Mouse (Mus musculus): ENCODE results near the gene Plin2.

Gene Plin2

DNA sequence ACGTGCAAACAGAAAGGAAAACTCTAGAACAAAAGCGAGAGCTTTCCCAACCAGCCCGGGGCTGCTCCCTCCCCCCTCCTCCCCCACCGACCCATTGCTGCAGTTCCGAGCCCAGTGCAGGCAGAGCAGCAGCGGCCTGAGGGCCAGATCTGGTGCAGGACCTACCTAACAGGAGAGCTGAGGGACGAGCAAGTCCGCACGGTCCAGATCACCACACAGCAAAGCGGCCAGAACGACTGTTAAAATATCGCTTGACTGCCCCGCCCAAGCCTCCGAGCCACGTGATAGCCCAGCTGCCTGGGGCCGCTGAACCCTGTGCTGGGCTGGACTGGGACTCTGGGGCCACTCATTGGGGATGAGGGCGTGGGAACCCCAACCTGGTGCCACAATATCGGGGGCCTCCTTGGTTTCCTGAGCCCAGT, at the start of gene Plin2:
Gene Plin2 (minus strand): TSS at position 281 of the 422 bp plus-strand sequence.
- DNase-seq (ENCODE audit: low read depth) = peak; percentile 45

DNA sequence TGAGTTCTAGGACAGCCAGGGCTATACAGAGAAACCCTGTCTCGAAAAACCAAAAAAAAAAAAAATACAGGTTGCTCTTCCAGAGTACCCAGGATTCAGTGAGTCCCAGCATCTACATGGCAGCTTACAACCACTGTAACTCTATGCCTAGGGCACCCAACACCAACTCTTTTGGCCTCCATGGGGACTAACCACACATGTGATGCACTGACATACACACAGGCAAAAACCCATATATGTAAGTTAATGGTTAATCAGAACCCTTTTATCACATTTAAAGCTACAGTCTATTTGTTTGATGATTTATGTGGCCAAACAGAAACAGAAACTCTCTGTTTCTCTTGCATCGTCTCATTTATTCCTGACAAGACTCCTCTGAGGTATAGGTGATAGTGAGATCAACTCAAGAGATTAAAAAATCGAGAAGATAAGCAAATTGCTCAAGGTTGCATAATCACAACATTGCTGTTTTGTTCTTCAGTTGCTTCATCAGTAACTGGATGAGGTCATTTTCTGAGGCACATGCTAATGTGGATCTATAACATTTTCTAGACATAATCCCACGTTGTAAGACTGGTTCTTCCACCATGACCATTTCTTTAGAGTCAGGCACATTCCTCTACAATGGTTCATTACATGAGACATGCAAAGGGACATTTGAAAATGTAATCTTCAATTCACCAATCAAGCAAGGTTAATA, 49.2 kb upstream of the Plin2 start:
- peak; percentile 30 for DNase-seq (ENCODE audit: low read depth)

DNA sequence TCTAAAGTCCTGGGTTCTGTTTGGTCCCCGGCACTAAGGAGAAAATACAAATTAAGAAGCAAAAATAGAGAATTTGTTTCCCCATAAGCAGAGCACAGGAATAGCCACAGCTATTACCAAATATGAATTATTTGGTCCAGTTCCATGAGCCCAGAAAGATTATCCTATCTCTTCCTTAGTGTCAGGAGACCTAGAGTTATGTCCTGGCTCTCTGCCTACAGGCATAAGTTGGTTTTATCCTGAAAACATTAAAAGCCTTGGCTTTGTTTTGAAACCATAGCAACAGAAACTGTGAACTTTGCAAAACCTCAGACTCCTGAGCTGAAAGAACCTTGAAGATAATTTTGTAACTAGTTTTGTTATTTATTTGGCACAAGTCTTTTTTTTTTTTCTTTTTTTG, 47.3 kb upstream of the Plin2 start:
- peak; percentile 29 for DNase-seq (ENCODE audit: low read depth)

DNA sequence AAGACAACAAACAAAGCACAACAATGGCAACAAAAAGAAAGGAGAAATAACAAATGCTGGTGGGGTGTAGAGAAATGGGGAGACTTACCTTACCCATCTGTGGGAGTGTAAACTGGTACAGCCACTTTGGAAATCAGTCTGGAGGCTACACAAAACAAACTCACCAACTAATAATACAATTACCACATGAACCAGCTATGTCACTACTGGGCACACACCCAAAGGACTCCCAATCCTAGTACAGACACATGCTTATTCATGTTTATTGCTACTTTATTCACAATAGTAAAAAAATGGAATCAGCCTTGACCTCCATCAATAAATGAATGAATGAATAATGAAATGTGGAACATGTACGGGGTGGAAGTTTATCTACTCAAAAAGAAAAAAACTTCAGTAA, 45.5 kb upstream of the Plin2 start:
- DNase-seq (ENCODE audit: low read depth) = no peak

DNA sequence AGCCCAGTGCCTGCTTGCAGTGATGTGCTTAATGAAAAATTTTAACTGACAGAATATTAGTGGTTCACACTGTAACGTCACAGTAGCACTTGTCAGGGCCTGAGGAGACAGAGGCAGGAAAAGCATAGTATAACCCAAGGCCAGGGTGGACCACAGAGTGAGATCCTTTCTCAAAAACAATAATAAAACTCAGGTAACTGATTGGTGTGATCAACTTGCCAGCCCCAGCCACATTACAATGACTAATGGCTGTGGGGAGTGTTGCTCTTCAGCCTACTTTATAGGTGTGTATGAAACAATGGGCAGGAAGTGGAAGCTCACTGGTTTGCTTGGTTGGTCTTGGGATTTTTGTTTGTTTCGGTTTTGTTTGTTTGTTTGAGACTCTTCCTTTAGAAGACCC, 43.7 kb upstream of the Plin2 start:
- peak; percentile 51 for DNase-seq (ENCODE audit: low read depth)

DNA sequence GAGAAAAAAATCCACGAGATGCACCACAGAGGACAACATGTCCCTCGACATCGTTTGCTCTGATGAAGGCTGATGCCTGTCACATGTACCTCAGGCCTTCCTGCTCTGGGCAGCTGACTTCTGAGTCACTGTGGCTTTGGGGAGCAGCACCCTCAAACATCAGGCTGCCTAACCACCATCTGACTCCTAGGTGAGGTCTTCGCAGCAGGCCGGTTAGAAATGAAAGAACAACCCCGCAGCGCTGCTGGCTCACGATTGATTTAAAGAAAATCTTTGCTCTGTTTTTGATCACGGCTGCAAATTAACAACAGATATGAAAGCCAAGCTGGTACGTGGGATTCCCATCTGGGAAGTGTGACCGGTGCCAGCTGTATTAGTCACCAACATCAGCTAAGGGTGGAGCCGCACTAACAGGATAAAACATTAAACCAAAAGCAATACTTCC, 42.9 kb upstream of the Plin2 start:
- peak; percentile 67 for DNase-seq (ENCODE audit: low read depth)

DNA sequence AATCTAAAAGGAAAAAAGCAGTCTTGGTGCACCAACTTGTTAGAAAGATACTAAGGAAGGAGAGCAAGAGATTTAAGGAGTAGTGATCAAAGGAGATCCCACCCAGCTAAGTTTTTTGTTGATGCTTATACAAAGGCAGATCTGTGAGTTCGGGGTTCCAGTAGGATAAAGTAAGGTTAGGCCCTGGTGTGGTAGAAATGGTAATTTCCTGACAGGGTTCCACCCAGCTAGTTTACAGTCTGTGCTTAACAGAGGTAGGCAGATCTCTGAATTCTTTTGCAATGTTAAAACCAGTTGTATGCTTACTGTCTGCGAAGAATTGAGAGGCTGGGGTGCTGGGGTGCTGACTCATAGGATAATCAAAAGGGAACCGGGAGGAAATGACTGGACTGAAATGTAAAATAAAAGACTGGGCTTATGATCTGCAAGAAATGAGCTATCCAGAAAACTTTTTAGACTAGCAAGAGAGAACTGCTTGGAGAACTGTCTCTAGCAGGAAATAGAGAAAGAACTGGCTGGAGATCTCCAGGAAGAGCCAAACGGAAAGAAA, 40.9 kb upstream of the Plin2 start:
- DNase-seq (ENCODE audit: low read depth) = no peak

DNA sequence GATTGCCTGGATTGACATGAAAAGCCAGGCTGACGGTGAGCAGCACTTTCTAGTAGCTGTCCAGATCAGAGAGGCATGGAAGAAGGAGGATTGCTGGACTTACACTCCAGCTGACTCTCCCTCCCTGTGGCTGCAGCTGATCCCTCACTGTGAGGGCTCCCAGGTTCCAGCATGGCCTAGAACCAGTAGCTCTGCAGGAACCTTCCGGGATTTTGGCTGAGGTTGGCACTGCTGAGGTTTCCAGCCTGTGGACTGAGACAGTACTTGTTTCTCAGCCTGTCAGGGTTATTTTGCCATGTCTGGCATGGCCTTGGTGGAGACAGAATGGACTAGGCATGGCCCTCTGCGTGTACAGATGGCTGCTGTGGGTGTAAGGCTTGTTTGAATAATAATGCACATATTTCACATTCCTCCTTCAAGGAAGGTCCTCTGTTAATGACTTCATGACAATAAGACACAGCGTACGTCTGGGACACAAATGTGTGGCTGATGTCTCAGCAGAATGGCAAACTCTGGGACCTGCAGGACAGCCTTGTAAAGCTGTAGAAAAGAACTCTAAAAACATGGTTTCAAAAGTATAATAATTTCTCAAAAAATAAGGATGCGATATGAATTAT, 40.3 kb upstream of the Plin2 start:
- no peak for DNase-seq (ENCODE audit: low read depth)

DNA sequence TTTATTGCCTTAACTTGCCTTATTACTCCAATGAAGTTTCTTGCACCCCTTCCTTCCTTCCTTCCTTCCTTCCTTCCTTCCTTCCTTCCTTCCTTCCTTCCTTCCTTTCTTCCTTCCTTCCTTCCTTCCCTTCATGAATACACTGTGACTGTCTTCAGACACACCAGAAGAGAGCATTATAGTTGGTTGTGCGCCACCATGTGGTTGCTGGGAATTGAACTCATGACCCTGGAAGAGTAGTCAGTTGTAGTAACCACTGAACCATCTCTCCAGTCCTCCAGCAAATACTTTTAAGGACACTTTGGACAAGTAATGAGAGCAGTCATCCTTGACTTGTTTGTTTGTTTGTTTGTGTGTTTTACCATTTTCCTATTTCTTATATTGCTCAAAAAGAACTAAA, 38.9 kb upstream of the Plin2 start:
- no peak for DNase-seq (ENCODE audit: low read depth)

DNA sequence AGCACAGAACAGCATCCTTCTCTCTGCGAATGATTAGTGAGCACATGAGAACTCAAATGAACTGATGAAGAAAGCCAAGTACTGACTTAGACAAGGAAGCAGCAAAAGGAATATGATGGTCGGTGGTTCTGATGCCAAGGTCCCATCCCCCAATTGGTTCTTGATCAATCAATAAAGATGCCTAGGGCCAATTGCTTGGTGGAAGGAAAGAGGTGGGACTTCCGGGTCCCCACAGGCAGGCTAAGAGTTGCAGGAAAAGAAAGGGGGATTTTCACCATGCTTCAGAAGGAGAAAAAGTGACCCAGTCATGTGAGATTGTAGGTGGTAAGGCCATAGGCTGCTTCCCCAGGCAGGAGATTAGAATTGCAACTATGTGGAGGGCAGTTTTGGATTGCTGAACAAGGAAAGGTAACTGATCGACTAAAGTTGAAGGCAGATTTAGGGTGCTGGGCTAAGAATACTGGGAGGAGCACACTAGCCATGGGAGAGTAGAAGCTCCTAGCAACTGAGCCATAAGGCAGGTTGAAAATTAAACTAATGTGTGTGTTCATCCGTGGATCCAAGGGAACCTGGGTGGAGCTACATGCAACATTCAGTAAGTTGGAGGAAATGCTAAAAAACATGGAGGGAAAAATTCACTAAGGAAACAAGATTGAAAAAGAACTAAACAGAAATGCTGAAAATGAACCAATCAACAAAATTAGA, 29.5 kb upstream of the Plin2 start:
- DNase-seq (ENCODE audit: low read depth) = no peak

DNA sequence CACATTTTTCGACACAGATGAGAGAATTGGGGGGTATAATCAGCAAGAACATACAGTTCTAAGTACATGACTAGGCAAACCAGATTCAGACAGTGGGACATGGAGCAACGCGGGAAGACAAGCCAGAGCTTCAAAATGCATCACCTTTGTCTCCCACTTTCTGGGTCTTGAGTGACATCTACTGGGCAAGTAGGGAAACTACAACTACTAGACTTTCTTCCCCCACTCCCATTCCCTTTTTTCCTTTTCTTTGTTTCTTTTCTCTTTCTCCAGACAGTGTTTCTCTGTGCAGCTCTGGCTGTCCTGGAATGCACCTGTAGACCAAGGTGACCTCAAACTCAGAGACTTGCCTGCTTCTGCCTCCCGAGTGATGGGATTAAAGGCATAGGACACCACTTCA, 27.0 kb upstream of the Plin2 start:
- peak; percentile 73 for DNase-seq (ENCODE audit: low read depth)

DNA sequence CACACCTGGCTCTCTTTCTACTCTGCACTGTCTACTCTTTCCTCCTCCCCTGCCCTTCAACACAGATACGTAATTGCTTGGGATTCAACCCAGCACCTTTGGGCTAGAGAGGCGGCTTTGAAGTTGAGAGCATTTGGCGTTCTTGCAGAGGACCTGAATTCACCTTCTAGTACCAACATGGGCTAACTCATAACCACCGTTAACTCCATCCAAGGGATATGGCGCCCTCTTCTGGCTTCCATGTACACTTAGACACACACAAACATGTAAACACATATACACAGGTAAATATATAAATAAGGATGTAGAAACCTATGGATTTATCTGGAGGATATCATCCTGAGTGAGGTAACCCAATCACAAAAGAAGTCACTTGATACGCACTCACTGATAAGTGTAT, 25.2 kb upstream of the Plin2 start:
- DNase-seq (ENCODE audit: low read depth) = peak; percentile 55

DNA sequence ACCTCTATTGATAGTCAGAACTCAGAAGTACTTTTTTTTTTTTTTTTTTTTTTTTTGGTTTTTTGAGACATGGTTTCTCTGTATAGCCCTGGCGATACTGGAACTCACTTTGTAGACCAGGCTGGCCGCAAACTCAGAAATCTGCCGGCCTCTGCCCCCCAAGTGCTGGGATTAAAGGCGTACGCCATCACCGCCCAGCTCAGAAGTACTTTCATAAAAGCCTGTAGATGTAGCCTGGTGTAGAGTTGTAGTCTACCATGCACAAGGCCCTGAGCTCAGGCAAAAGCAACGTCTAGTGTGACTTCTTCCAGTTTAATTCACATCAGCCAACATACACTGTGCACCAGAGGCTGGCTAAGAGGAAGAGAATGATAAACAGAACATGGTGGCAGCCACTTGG, 23.1 kb upstream of the Plin2 start:
- no peak for DNase-seq (ENCODE audit: low read depth)

DNA sequence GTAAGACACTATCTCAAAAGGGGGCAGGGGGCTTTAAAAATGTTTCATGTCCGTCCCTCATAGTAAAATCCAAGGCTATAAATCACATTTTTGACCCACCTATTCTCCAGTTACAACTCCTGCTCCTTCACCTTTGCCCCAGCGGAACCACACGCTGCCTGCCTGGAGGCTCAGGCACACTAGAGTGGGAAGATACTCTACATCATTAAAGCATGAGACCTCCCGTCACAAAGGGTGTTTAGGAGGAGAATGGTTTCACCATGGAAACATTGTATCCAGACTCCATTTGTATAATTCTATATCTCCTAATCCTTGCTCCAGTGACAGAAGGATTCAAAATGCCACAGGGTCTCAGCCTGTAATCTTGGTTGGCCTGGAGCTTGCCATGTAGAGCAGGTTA, 21.4 kb upstream of the Plin2 start:
- no peak for DNase-seq (ENCODE audit: low read depth)

DNA sequence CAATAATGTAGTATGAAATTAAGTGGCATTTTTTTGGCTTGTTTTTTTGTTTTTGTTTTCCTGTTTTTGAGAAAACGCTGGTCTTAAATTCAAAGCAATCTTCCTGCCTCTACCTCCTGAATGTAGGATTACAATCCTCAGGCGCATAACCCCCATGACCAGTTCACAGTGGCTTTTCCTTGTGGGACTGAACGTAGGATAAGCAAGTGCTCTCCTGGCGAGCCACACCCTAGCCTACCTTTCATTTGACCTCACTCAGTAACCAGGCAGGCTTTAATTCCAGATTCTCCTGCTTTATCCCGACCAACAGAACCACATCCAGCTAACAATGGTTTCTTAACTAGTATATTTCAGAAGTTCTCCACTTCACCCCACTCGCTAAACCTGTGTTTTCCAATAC, 20.9 kb upstream of the Plin2 start:
- DNase-seq (ENCODE audit: low read depth) = no peak

DNA sequence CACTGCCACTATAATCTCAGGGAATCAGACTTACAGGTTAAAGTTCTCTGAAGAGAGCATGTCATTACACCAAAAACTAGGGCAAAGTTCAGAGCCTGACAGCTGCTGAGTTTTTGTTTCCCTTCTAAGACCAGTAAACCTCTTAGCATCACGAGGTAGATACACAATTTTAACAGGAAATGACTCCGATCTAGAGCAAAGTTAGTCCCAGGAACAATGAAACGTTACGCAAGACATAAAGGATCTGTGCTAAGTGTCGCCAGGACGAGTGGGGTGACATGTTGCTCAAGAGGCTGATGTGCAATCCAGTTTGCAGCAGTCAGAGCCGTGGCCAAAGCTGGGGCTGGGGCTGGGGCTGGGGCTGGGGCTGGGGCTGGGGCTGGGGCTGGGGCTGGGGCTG, 20.3 kb upstream of the Plin2 start:
- DNase-seq (ENCODE audit: low read depth) = no peak

DNA sequence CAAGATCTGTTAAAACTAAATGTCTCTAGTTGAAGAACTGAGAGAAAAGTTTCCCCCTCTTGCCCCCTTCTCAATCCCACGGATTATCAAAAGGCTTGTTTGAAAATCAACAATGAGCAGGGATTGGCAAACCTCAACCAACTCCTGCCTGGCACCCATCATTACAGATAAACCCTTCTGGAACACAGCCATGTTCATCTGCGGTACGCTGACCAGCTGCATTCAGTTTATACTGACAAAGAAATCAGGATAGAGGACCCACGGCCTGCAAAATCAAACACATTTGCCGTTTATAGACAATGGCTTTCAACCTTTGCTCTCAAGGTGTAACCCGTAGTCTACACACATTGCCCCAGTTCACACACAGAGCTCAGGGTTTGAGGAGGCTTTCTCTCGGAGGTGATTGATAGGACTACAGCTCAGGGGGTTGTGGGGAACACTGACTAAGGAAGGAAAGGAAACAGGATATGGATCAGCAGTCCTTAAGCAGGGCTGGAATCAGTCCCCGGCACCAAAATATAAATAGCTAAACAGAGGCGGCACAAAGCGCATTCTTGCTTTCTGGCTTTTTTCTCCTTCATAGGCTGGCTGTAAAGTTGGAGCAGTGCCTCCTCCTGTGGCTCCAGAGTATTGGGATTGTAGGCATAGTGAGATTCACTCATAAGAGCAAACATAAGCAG, 19.3 kb upstream of the Plin2 start:
- DNase-seq (ENCODE audit: low read depth) = no peak

DNA sequence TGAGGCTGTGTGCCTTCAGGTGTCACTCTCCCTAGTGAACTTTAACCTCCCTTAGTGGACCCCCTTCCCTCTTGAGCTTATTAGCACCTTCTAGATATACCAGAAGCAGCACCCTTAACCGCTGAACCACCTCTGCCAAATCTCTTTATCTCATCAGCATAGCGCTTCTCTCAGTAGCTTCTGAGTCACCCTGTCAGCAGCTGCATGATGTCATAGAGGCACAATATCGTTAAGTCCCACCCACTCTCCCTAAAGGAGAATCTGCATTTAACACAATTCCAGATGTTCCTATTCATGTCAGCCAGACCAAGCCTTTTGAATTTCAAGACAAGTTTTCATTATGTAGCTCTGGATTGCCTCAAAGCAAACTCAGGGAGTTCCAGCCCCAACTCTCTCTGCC, 16.7 kb upstream of the Plin2 start:
- DNase-seq (ENCODE audit: low read depth) = no peak

DNA sequence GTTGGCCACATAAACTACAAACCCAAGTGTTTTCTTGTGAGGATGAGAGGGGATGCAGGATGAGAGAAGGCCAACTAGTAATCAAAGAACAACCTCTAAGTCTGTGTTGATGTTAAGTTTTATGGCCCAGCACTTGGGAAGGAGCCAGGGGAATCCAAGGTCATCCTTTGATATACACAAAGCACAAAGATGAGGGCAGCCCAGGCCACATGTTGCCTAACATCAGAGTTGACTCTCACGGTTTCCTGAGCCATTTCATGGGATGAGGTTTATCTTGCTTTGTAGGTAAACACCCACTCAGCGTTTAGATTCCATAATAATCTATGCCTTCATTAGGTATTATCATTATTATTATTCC, 16.1 kb upstream of the Plin2 start:
- no peak for DNase-seq (ENCODE audit: low read depth)

DNA sequence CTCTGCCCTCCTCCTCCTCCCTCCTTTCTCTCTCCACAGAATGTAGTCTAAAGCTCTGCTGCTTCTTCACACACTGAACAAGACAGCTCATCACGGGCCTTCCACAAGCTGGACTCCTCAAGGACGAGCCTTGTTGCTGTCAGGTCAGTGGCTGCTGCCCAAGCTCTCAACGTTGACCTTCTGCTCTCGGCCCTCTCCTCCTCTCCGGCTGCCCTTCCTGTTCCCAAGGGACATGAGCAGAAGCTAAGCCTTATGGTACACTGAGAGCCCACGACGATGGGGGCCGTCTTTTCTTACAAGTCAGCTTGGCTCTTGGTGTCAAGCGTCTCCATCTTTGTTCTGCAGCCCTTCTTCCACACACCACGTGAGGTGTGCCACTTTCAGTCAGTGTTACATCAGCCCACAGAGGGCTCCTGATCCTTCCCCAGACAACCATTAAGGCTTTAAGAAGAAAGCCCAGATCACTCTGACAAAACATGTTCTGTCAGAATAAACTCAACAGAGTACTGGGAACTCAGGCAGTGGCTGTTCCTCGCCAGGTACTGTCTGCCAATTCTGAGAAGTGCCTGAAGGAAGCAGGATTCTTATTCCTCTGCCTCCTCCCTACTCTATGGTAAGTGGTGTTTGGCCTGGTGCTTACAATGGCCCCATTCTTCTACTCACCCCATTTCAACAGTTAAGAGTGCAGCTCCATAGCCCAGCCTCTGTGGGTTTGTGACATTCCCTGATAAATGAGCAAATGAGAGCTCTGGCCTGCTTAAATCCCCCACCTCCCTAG, 15.6 kb upstream of the Plin2 start:
- DNase-seq (ENCODE audit: low read depth) = no peak

DNA sequence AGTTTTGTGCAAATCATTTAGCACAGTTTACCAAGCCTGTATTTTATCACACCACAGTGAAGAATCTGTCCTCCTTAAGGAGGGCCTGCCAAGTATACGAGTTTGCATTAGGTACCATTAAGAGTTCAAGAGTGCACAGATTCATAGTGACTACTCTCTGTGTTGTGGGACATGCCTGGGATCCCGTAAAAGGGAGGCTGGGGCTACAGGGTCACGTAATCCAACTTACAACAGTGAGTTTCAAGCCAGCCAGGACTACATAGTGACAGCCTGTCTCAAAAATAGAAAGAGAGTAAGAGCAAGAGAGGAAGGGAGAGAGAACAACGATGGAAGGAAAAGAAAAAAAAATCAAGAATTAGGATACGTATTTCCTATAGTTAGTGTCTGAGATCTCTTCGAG, 14.9 kb upstream of the Plin2 start:
- DNase-seq (ENCODE audit: low read depth) = no peak

DNA sequence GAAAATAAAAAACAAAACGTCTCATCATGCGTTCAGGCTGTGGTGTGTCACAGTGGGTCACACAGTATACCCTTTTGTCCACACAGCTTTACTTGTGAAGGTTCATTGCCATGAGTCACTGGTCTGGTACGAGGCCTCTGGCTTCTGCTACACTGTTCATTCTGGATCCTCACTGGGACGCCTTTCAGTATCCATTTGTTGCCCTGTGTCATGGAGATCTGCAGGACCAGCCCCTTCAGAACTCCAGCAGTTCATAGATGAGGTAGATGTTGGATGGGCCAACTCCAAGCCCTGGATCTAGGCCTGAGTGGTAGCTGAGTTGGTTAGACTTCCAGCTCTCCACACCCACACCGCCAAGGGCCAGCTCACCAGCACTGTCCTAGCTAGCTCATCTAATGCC, 13.9 kb upstream of the Plin2 start:
- DNase-seq (ENCODE audit: low read depth) = no peak
